ENCODE assay signal across 14 mouse cellular contexts in the genomic region with DNA sequence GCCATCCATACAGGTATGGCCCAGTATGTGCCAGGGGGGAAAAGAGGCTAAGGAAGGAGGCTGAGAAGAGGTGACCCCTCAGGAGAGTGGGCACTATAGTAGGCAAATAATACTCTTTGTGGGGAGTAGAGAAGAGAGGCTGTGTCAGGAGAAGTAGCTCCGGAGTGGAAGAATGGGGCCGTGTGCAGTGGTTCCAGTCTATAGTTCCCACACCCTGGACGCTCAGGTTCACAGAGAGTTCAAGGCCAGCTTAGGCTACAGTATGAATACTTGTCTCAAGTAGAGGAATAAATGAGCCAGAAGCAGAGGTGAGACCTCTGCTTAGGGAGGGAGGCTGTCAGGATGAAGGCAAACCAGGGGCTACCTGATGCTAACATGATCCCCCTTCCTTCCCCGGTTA. TPM values are rescaled to one million over a fixed set of nuclear protein-coding genes. Genes with fewer than 3 reads are reported as not detected.
A peak's percentile ranks its signal among the peaks of the same experiment; 100 is the strongest.
DNase-seq lines count a peak whose midpoint lies in the region; ATAC-seq and TF ChIP-seq lines count a peak whose summit lies in the region.
"Had no signal": no experiment of that assay in that cellular context is flagged by ENCODE, and none has a peak within 500 bp of the region (broad histone marks: within the 10 kb centered on the region; RNA-seq: fewer than 3 reads in every experiment).

No protein-coding gene starts in this region.

- 0 out of 2 replicates have a peak overlapping the region, but pooled peaks have one; percentile 64 for H3K4me3 ChIP-seq in heart, embryonic 10.5 days
- H3K4me3 ChIP-seq in kidney, postnatal 0 days (replicated peaks; ENCODE audit: low read depth, low read length): peak overlapping the region; percentile 33
- peak overlapping the region; percentile 89 for H3K4me3 ChIP-seq in testis, adult 2 months (ENCODE audit: control insufficient read depth, low read depth, low read length)
- H3K4me3 ChIP-seq in stomach, postnatal 0 days (ENCODE audit: low read depth, low read length): peak overlapping the region; percentile 38

- TF ChIP-seq EP300 in stomach, postnatal 0 days (optimal IDR thresholded peaks at IDR 0.05): no peak

- no peak overlapping the region for H3K27ac ChIP-seq in heart, embryonic 10.5 days
- peak overlapping the region; percentile 85 for H3K27ac ChIP-seq in kidney, postnatal 0 days
- no peak overlapping the region for H3K27ac ChIP-seq in testis, adult 2 months (ENCODE audit: control insufficient read depth, insufficient read depth, low read depth, low read length)
- peak overlapping the region; percentile 77 for H3K27ac ChIP-seq in stomach, postnatal 0 days (replicated peaks)
- H3K27ac ChIP-seq: neural tube, embryonic 13.5 days had no signal

- H3K9me3 ChIP-seq in heart, embryonic 10.5 days: no peaks in the 10 kb centered on the region
- H3K9me3 ChIP-seq in kidney, postnatal 0 days (replicated peaks; ENCODE audit: low read length): no peaks in the 10 kb centered on the region
- no peaks in the 10 kb centered on the region for H3K9me3 ChIP-seq in stomach, postnatal 0 days (ENCODE audit: control insufficient read depth, low read length)
- H3K9me3 ChIP-seq: neural tube, embryonic 13.5 days had no signal

- H3K9ac ChIP-seq in kidney, postnatal 0 days (ENCODE audit: low read depth, low read length): peak overlapping the region; percentile 31; the same call in 1 of the 2 replicates
- peak overlapping the region; percentile 55; the same call in 1 of the 2 replicates for H3K9ac ChIP-seq in stomach, postnatal 0 days (ENCODE audit: low read length)

- no peaks in the 10 kb centered on the region for H3K36me3 ChIP-seq in heart, embryonic 10.5 days
- no peaks in the 10 kb centered on the region for H3K36me3 ChIP-seq in kidney, postnatal 0 days (ENCODE audit: insufficient read depth, low read length)
- no peaks in the 10 kb centered on the region for H3K36me3 ChIP-seq in testis, adult 2 months (ENCODE audit: control insufficient read depth, insufficient read depth, low read length)
- peaks cover 4% of the 10 kb centered on the region; the same call in 1 of the 2 replicates for H3K36me3 ChIP-seq in stomach, postnatal 0 days (ENCODE audit: control insufficient read depth, insufficient read depth, low read length)

- ATAC-seq in kidney, postnatal 0 days (replicated peaks; ENCODE audit: low FRiP score, low read depth): no peak
- peak; percentile 24; the same call in 1 of the 2 replicates for ATAC-seq in stomach, postnatal 0 days (ENCODE audit: low FRiP score, low TSS enrichment)

- TF ChIP-seq CTCF in kidney, postnatal 0 days (IDR thresholded peaks at IDR 0.05; ENCODE audit: low read depth): no peak
- TF ChIP-seq CTCF in testis, adult 2 months (IDR thresholded peaks at IDR 0.05; ENCODE audit: control insufficient read depth, insufficient read depth, insufficient replicate concordance, low read depth, low read length): no peak
- TF ChIP-seq CTCF in stomach, postnatal 0 days (IDR thresholded peaks at IDR 0.05; ENCODE audit: low read depth): no peak

- no peak for TF ChIP-seq POLR2A in testis, adult 2 months (IDR thresholded peaks at IDR 0.05; ENCODE audit: control insufficient read depth, low read depth, low read length)

- H3K4me2 ChIP-seq in kidney, postnatal 0 days (ENCODE audit: low read length): peak overlapping the region; percentile 69
- peak overlapping the region; percentile 61 for H3K4me2 ChIP-seq in stomach, postnatal 0 days (replicated peaks; ENCODE audit: low read depth)

- peaks cover 74% of the 10 kb centered on the region for H3K27me3 ChIP-seq in heart, embryonic 10.5 days (ENCODE audit: insufficient read depth, poor library complexity, severe bottlenecking)
- no peaks in the 10 kb centered on the region for H3K27me3 ChIP-seq in kidney, postnatal 0 days (ENCODE audit: insufficient read depth, low read length)
- H3K27me3 ChIP-seq in testis, adult 2 months (ENCODE audit: control insufficient read depth, insufficient read depth, low read length): no peaks in the 10 kb centered on the region
- no peaks in the 10 kb centered on the region for H3K27me3 ChIP-seq in stomach, postnatal 0 days (ENCODE audit: control insufficient read depth, insufficient read depth, low read length)
- H3K27me3 ChIP-seq: neural tube, embryonic 13.5 days had no signal

- no peak for DNase-seq in heart, embryonic 10.5 days (ENCODE audit: low spot score)
- DNase-seq in heart, adult 9 months (ENCODE audit: low spot score in 2 of 2): no peak
- no peak for DNase-seq in kidney, postnatal 0 days (ENCODE audit: low spot score)
- no peak for DNase-seq in kidney, adult 11 months
- no peak for DNase-seq in testis, postnatal 10 days (ENCODE audit: low spot score)
- DNase-seq in stomach, postnatal 0 days (ENCODE audit: low spot score): peak; percentile 73
- DNase-seq in left cerebral cortex, adult 9 months (ENCODE audit: low spot score in 2 of 2): no peak
- DNase-seq: adrenal gland, adult 8-10 months; B cell, adult 2 months; cerebellum, postnatal 14 days; retina, postnatal 1 day; thymus, postnatal 4 days had no signal

- peaks cover 52% of the 10 kb centered on the region for H3K4me1 ChIP-seq in heart, embryonic 10.5 days
- peaks cover 27% of the 10 kb centered on the region for H3K4me1 ChIP-seq in kidney, postnatal 0 days (replicated peaks; ENCODE audit: insufficient read depth, low read length)
- H3K4me1 ChIP-seq in testis, adult 2 months (ENCODE audit: control insufficient read depth, insufficient read depth, low read length): peaks cover 20% of the 10 kb centered on the region
- peaks cover 3% of the 10 kb centered on the region; the same call in 1 of the 2 replicates for H3K4me1 ChIP-seq in stomach, postnatal 0 days (replicated peaks; ENCODE audit: control insufficient read depth, insufficient read depth)

- 62% methylated on average over 4 of the region's 4 CpGs for WGBS in heart, embryonic 10.5 days
- WGBS in kidney, postnatal 0 days: 39% methylated on average over 4 of the region's 4 CpGs
- WGBS in stomach, postnatal 0 days: 46% methylated on average over 4 of the region's 4 CpGs

RNA-seq across cellular contexts. Expression of a gene that starts 0.4 kb away (rescaled TPM):
- 0.11 and 0.16 TPM in 2 replicates for polyA plus RNA-seq in heart, embryonic 10.5 days (2016; fragmentation: Nextera tagmentation; extraction: Ambion mirVana)
- polyA plus RNA-seq in kidney, postnatal 0 days (2015; fragmentation: Nextera tagmentation; extraction: Ambion mirVana): 42.8 and 49.5 TPM in 2 replicates
- 35.1 and 38.3 TPM in 2 replicates for polyA plus RNA-seq in testis, adult 2 months (2012; rRNA removed)
- polyA plus RNA-seq in stomach, postnatal 0 days (2015; fragmentation: Nextera tagmentation; extraction: Ambion mirVana): 212 and 255 TPM in 2 replicates

RNA-seq across cellular contexts. Expression of a gene that starts 2.4 kb away (rescaled TPM):
- 179 and 204 TPM in 2 replicates for polyA plus RNA-seq in heart, embryonic 10.5 days (2016; fragmentation: Nextera tagmentation; extraction: Ambion mirVana)
- polyA plus RNA-seq in kidney, postnatal 0 days (2015; fragmentation: Nextera tagmentation; extraction: Ambion mirVana): 200 and 218 TPM in 2 replicates
- polyA plus RNA-seq in testis, adult 2 months (2012; rRNA removed): 482 and 525 TPM in 2 replicates
- polyA plus RNA-seq in stomach, postnatal 0 days (2015; fragmentation: Nextera tagmentation; extraction: Ambion mirVana): 129 and 133 TPM in 2 replicates

RNA-seq across cellular contexts. Expression of a gene that starts 14.3 kb away (rescaled TPM):
- 18.1 and 20.0 TPM in 2 replicates for polyA plus RNA-seq in heart, embryonic 10.5 days (2016; fragmentation: Nextera tagmentation; extraction: Ambion mirVana)
- polyA plus RNA-seq in kidney, postnatal 0 days (2015; fragmentation: Nextera tagmentation; extraction: Ambion mirVana): 10.4 and 12.1 TPM in 2 replicates
- polyA plus RNA-seq in testis, adult 2 months (2012; rRNA removed): 66.6 and 73.2 TPM in 2 replicates
- polyA plus RNA-seq in stomach, postnatal 0 days (2015; fragmentation: Nextera tagmentation; extraction: Ambion mirVana): 25.5 and 31.1 TPM in 2 replicates

RNA-seq across cellular contexts. Expression of a gene that starts 16.5 kb away (rescaled TPM):
- 244 and 260 TPM in 2 replicates for polyA plus RNA-seq in heart, embryonic 10.5 days (2016; fragmentation: Nextera tagmentation; extraction: Ambion mirVana)
- 328 and 371 TPM in 2 replicates for polyA plus RNA-seq in kidney, postnatal 0 days (2015; fragmentation: Nextera tagmentation; extraction: Ambion mirVana)
- 30.7 and 43.7 TPM in 2 replicates for polyA plus RNA-seq in testis, adult 2 months (2012; rRNA removed)
- polyA plus RNA-seq in stomach, postnatal 0 days (2015; fragmentation: Nextera tagmentation; extraction: Ambion mirVana): 266 and 314 TPM in 2 replicates

RNA-seq across cellular contexts. Expression of a gene that starts 16.8 kb away (rescaled TPM):
- polyA plus RNA-seq in heart, embryonic 10.5 days (2016; fragmentation: Nextera tagmentation; extraction: Ambion mirVana): 0.79 and 1.9 TPM in 2 replicates
- polyA plus RNA-seq in kidney, postnatal 0 days (2015; fragmentation: Nextera tagmentation; extraction: Ambion mirVana): 2.7 and 3.7 TPM in 2 replicates
- polyA plus RNA-seq in testis, adult 2 months (2012; rRNA removed): 27.7 and 27.9 TPM in 2 replicates
- polyA plus RNA-seq in stomach, postnatal 0 days (2015; fragmentation: Nextera tagmentation; extraction: Ambion mirVana): 2.7 and 3.3 TPM in 2 replicates

Comparison
In these comparisons a context has a peak if more than half of its experiments do, and no peak if none do; other contexts are left out.
1. H3K27ac ChIP-seq: peak in kidney, postnatal 0 days (single experiment) and stomach, postnatal 0 days (single experiment); none in heart, embryonic 10.5 days (single experiment) and testis, adult 2 months (single experiment).
2. H3K4me3 ChIP-seq: peak in every context shown above with its lines; median percentile 89 in testis, adult 2 months; 64 in heart, embryonic 10.5 days; 38 in stomach, postnatal 0 days; 33 in kidney, postnatal 0 days.
3. RNA of a gene that starts 0.4 kb away (polyA plus RNA-seq): 212 to 255 TPM in stomach, postnatal 0 days, 42.8 to 49.5 TPM in kidney, postnatal 0 days and 35.1 to 38.3 TPM in testis, adult 2 months; 0.11 to 0.16 TPM in heart, embryonic 10.5 days; every median in the first group is over 10 times any median in the second.